Mouse (Mus musculus) ES-Bruce4 (cell line): ENCODE data around the gene Vmn2r7.
"Not testable (repeated sequence)": the region's sequence is repeated elsewhere in the genome, so short reads cannot be mapped to it uniquely, and the experiment has no call there.

Experiments
- CTCF ChIP-seq: IDR thresholded peaks from one replicate; pipeline ENCODE4 v1.8.1; 2011; ENCODE audit warnings: low read depth, low read length
- EP300 ChIP-seq: IDR thresholded peaks from 2 replicates; pipeline ENCODE4 v1.6.1; 2011; ENCODE audit warnings: low read depth, low read length; ENCODE audit not compliant: insufficient read depth
- POLR2A ChIP-seq: IDR thresholded peaks from one replicate; pipeline ENCODE4 v1.8.1; 2011; ENCODE audit warnings: low read length; ENCODE audit not compliant: insufficient read depth

- not testable (repeated sequence) for TF ChIP-seq CTCF, EP300, POLR2A
Measured at GRCm38 (mm10) chr3:64844665-64845064, at the start of gene Vmn2r7.
